Mouse (Mus musculus) heart, adult 18-20 months (tissue): ENCODE results near the gene Neil3. TPM values are rescaled to one million over a fixed set of nuclear protein-coding genes. Genes with fewer than 3 reads are reported as not detected.
"Not testable (repeated sequence)": the region's sequence is repeated elsewhere in the genome, so short reads cannot be mapped to it uniquely, and the experiment has no call there.

Experiments
- DNase-seq, 2 experiments: peaks; one replicate each; pipeline ENCODE4 v3.0.0; 2021 to 2022; ENCODE audit warnings: mixed read lengths in 1 of 2
- total RNA-seq, 2 experiments: library from RNA; stranded (reverse); gene quantifications; 2 replicates each; pipeline ENCODE4 v1.2.3; 2021

The Neil3 gene
- total RNA-seq, 2 experiments from 2014 or later, result 0.12 to 0.15 TPM

DNA sequence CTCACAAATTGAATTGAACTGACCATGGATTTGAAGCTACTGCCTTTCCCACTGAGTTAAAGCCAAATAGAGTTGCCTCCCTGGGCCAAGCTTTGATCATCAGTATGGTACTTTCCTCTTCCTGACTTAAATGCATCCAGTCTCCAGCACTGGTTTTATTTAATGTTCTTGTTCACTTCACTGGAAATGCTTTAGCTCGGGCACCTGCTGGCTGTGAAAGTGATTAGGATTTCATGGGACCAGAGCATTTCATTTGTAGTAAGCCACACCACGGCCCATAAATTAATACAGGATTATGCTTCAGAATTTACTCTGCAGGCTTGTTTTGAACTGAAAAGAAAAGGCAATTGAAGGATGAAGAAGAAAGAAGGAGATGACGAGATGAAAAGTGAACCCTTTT lies 100.8 kb downstream of the Neil3 start:
- not testable (repeated sequence) for DNase-seq

Other genes with a start within 250 kb of the Neil3 start
- gene Aga, start 127.3 kb downstream of the Neil3 start, total RNA-seq, result 10 to 100 TPM; 19.8 to 23.5 TPM